Mouse (Mus musculus) bone marrow, adult 2 months (tissue): Measurements from ENCODE around the gene Gm28035. TPM values are rescaled to one million over a fixed set of nuclear protein-coding genes. Genes with fewer than 3 reads are reported as not detected.

Source experiments
- H3K27ac ChIP-seq: fragments of 200-500 bp; 2 replicates; pipeline ENCODE4 v1.5.1; 2012; ENCODE audit warnings: low read depth, mild to moderate bottlenecking, control low read depth, inconsistent platforms, low read length; ENCODE audit not compliant: control insufficient read depth, poor library complexity, insufficient read depth
- H3K4me1 ChIP-seq: fragments of 200-500 bp; 2 replicates; pipeline ENCODE4 v1.6.1; 2011; ENCODE audit warnings: low read length; ENCODE audit not compliant: control insufficient read depth, insufficient read depth
- H3K4me3 ChIP-seq: fragments of 200-500 bp; replicated peaks from 2 replicates; pipeline ENCODE3; 2011; ENCODE audit warnings: mild to moderate bottlenecking, low read depth, low read length, control low read depth; ENCODE audit not compliant: control insufficient read depth
- CTCF ChIP-seq: fragments of 200-500 bp; IDR thresholded peaks from 2 replicates; pipeline ENCODE4 v1.5.1; 2011; ENCODE audit warnings: low read length, control low read depth; ENCODE audit not compliant: control insufficient read depth, insufficient read depth
- POLR2A ChIP-seq: fragments of 200-500 bp; IDR thresholded peaks from 2 replicates; pipeline ENCODE4 v1.6.1; 2011; ENCODE audit warnings: low read depth, mild to moderate bottlenecking, control low read depth, low read length, borderline replicate concordance; ENCODE audit not compliant: control insufficient read depth
- WGBS: fragments of 180-500 bp; shearing (Covaris S2); methylation state at CpG from one replicate; pipeline ENCODE4 v1.1.7; 2018; 5-methylcytosine and 5-hydroxymethylcytosine counted together
- polyA plus RNA-seq: library from polyadenylated mRNA; stranded (reverse); fragments of >200 nt; gene quantifications from 2 replicates; pipeline ENCODE4 v1.2.4, GENCODE M21; 2011; ENCODE audit warnings: low replicate concordance; ENCODE audit not compliant: missing spikeins, insufficient read depth, insufficient read length

The Gm28035 gene
- polyA plus RNA-seq, 1 experiment: 2.5 TPM

- TF ChIP-seq CTCF (no peak), POLR2A (no peak)
- Histone ChIP-seq H3K4me1 (peaks cover 8% of the 10 kb centered on the region), H3K27ac (no peak overlapping the region), H3K4me3 (no peak overlapping the region)
- WGBS: 91% methylated on average over 4 of the region's 4 CpGs
These were observed 3.0 kb downstream of the Gm28035 start for GRCm38 (mm10) chr2:30243391-30243790.

- TF ChIP-seq POLR2A: no peak
- TF ChIP-seq CTCF: no peak
- no peak overlapping the region for H3K4me3 ChIP-seq
- H3K27ac ChIP-seq: no peak overlapping the region
- 82% methylated on average over 7 of the region's 7 CpGs for WGBS
- peaks cover 4% of the 10 kb centered on the region for H3K4me1 ChIP-seq
These were observed 4.3 kb downstream of the Gm28035 start for GRCm38 (mm10) chr2:30244595-30245178.

- H3K4me1 ChIP-seq: peaks cover 12% of the 10 kb centered on the region
- no peak overlapping the region for H3K4me3 ChIP-seq
- TF ChIP-seq POLR2A (no peak), CTCF (no peak)
- no peak overlapping the region for H3K27ac ChIP-seq
- WGBS: 91% methylated on average over 5 of the region's 5 CpGs
These were observed 6.7 kb downstream of the Gm28035 start for GRCm38 (mm10) chr2:30247036-30247435.

DNA sequence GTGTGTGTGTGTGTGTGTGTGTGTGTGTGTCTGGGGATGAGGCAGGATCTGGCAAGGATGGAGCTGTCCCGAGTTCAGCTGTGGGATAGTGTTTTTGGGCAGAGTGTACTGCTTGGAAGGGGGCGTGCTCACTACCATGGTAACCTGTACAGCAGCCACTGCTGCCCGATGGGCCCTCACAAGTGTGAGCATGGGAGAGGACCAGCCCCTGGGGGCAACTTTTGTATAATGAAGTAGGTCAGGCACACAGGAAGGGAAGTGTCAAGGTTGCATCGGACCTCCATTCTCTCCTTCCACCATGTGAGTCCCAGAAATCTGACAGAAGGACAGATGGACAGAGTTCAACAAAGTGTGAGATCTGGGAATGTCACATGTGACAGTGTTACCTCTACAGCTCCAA is 7.3 kb downstream of the Gm28035 start:
- Histone ChIP-seq H3K27ac (no peak overlapping the region), H3K4me1 (peaks cover 16% of the 10 kb centered on the region), H3K4me3 (no peak overlapping the region)
- TF ChIP-seq POLR2A (no peak), CTCF (no peak)
- 78% methylated on average over 4 of the region's 4 CpGs for WGBS

GRCm38 (mm10) chr2:30249182-30249581 is 8.8 kb downstream of the Gm28035 start:
- peaks cover 19% of the 10 kb centered on the region for H3K4me1 ChIP-seq
- 96% methylated on average over 3 of the region's 3 CpGs for WGBS

DNA sequence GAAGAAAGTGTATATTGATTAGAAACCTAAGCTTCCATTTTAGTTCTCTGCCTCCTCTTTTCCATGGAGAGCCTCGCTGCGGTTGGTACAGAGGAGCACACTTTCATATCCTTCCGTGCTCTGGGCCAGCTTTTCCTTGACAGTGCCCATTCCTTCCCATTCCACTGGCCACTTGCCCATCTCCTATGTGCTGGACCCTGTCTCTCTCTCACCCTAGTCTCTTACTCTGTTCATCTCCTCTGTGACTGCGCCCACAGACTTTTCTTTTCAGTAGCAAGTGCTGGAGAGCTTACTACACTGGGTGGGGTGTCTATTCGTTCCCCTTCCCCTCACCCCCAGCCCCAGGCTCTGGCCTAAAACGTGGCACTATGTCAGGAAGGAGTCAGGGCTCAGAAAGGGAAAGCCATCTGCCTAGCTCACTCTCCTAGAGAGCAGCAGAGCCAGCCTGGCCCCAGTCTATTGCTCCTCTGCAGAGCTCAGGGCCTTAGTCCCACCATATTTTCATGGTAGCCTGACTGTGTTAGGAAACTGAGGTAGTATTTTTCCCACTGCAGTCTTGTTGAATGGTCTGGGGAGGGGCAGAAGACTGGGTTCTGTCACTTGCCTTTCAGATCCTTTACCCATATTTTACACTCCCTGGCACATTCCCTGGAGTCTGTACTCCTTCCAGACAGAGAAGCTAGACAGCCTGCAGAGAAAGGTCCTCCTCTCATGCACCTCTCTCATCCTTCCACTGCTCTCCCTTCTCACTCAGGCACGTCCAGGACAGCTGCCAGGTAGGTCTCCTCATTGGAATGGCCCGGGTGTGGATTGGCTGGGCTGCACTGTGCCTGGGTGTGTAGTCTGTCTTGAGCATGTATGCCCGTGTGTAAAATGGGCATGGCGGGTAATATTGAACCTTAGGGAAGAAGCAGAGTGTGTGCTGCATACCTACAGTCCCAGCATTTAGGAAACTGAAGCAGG is 10.1 kb downstream of the Gm28035 start:
- peaks cover 19% of the 10 kb centered on the region for H3K4me1 ChIP-seq

More at GRCm38 (mm10) chr2:30249182-30249581, 8.8 kb downstream of the Gm28035 start:
- Histone ChIP-seq H3K4me3 (no peak overlapping the region), H3K27ac (no peak overlapping the region)
- no peak for TF ChIP-seq POLR2A
- TF ChIP-seq CTCF: no peak

GRCm38 (mm10) chr2:30251417-30252104 is 11.2 kb downstream of the Gm28035 start:
- TF ChIP-seq CTCF (no peak), POLR2A (peak; percentile 55; the same call in 1 of the 2 replicates)
- WGBS: 28% methylated on average over 5 of the region's 5 CpGs
- Histone ChIP-seq H3K4me1 (peaks cover 15% of the 10 kb centered on the region), H3K4me3 (no peak overlapping the region), H3K27ac (peak overlapping the region; percentile 78)

More for the DNA sequence above, 10.1 kb downstream of the Gm28035 start:
- no peak overlapping the region for H3K27ac ChIP-seq
- TF ChIP-seq CTCF (no peak), POLR2A (no peak)
- WGBS: 85% methylated on average over 10 of the region's 10 CpGs
- H3K4me3 ChIP-seq: no peak overlapping the region

DNA sequence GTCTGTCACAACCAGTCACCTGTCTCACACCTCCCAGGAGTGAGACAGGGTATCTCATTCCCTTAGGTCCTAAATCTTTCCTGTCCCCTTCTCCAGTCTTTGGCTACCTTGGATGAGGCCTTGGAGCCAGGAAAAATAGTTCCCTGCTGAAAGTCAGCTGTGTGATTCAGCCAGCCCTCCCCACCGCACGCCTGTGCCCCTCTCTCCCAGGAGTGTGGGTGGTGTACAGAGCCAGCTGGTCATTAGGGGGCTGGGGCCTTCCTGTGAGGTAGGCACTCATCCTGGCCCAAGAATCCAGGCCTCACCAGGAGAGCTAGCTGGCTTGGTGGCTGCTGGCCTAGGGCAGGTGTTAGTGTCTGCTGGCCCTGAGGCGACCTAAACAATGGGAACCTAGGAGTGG is 12.2 kb downstream of the Gm28035 start:
- no peak for TF ChIP-seq CTCF
- Histone ChIP-seq H3K4me1 (peaks cover 15% of the 10 kb centered on the region), H3K4me3 (no peak overlapping the region), H3K27ac (peak overlapping the region; percentile 78)
- WGBS: 71% methylated on average over 3 of the region's 3 CpGs
